ENCODE assay signal across 20 mouse cellular contexts in the genomic region with DNA sequence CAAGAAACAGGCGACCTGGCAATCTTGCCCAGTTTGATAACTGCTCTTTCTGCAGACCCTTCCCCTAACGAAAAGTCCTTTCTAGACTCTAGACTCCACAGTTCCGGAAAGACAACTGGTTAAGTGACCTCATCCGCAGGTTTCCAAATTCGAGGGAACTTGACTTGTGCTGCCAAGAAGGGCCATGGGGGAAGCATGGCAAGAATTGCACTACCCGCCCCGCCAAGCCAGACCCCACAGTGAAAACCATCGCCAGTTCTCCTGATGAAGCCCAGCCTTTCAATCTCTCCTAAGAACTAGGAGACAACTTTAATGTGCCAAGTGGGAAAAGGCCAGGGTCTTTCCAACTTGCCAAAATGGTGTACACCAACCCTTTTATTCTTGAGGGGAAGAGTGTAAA. TPM values are rescaled to one million over a fixed set of nuclear protein-coding genes. Genes with fewer than 3 reads are reported as not detected.
DNase-seq lines count a peak whose midpoint lies in the region; ATAC-seq and TF ChIP-seq lines count a peak whose summit lies in the region.
"Had no signal": no experiment of that assay in that cellular context is flagged by ENCODE, and none has a peak within 500 bp of the region (broad histone marks: within the 10 kb centered on the region; RNA-seq: fewer than 3 reads in every experiment).

No protein-coding gene starts in this region.

- no peak for ATAC-seq in kidney, postnatal 0 days (replicated peaks; ENCODE audit: low FRiP score, low read depth)
- no peak for ATAC-seq in embryonic facial prominence, embryonic 15.5 days (ENCODE audit: insufficient number of reproducible peaks, low FRiP score, low TSS enrichment, low read depth)
- ATAC-seq: forebrain, postnatal 0 days; inflammation-experienced regulatory T-cells, adult 6 months; liver, embryonic 12.5 days; midbrain, embryonic 13.5 days had no signal

- H3ac ChIP-seq in myocyte (ENCODE audit: control insufficient read depth, insufficient read length): no peak overlapping the region

- peak overlapping the region; percentile 68; the same call in 1 of the 2 replicates for H3K4me2 ChIP-seq in kidney, postnatal 0 days (ENCODE audit: low read length)
- H3K4me2 ChIP-seq in embryonic facial prominence, embryonic 15.5 days (replicated peaks): 0 out of 2 replicates have a peak overlapping the region, but pooled peaks have one; percentile 64
- no peak overlapping the region for H3K4me2 ChIP-seq in myocyte (ENCODE audit: low read depth)
- H3K4me2 ChIP-seq: midbrain, embryonic 13.5 days had no signal

- no peak overlapping the region for H3K9ac ChIP-seq in kidney, postnatal 0 days (ENCODE audit: low read depth, low read length)
- no peak overlapping the region for H3K9ac ChIP-seq in embryonic facial prominence, embryonic 15.5 days
- H3K9ac ChIP-seq: forebrain, postnatal 0 days; hindbrain, embryonic 12.5 days; liver, embryonic 12.5 days; lung, embryonic 15.5 days; midbrain, embryonic 13.5 days had no signal

- no peaks in the 10 kb centered on the region for H3K27me3 ChIP-seq in heart, embryonic 10.5 days (ENCODE audit: insufficient read depth, poor library complexity, severe bottlenecking)
- no peaks in the 10 kb centered on the region for H3K27me3 ChIP-seq in kidney, postnatal 0 days (ENCODE audit: insufficient read depth, low read length)
- no peaks in the 10 kb centered on the region for H3K27me3 ChIP-seq in embryonic facial prominence, embryonic 15.5 days
- H3K27me3 ChIP-seq in myocyte (ENCODE audit: control insufficient read depth, insufficient read depth, insufficient read length): no peaks in the 10 kb centered on the region
- H3K27me3 ChIP-seq: liver, embryonic 12.5 days; lung, embryonic 15.5 days had no signal

- no peaks in the 10 kb centered on the region for H3K9me3 ChIP-seq in heart, embryonic 10.5 days
- no peaks in the 10 kb centered on the region for H3K9me3 ChIP-seq in kidney, postnatal 0 days (replicated peaks; ENCODE audit: low read length)
- H3K9me3 ChIP-seq in embryonic facial prominence, embryonic 15.5 days (replicated peaks): no peaks in the 10 kb centered on the region
- H3K9me3 ChIP-seq: hindbrain, embryonic 12.5 days; liver, embryonic 12.5 days; lung, embryonic 15.5 days; midbrain, embryonic 13.5 days had no signal

- TF ChIP-seq POLR2A in myocyte (IDR thresholded peaks at IDR 0.05; ENCODE audit: insufficient read length, low read depth): no peak

- peaks cover 71% of the 10 kb centered on the region for H3K79me2 ChIP-seq in myocyte (ENCODE audit: control insufficient read depth, insufficient read depth)

- no peak overlapping the region for H3K4me3 ChIP-seq in heart, embryonic 10.5 days
- peak overlapping the region; percentile 77; the same call in 1 of the 2 replicates for H3K4me3 ChIP-seq in kidney, postnatal 0 days (replicated peaks; ENCODE audit: low read depth, low read length)
- no peak overlapping the region for H3K4me3 ChIP-seq in embryonic facial prominence, embryonic 15.5 days (replicated peaks)
- peak overlapping the region; percentile 90 for H3K4me3 ChIP-seq in myocyte
- H3K4me3 ChIP-seq: hindbrain, embryonic 12.5 days; midbrain, embryonic 13.5 days had no signal

- TF ChIP-seq CTCF in kidney, postnatal 0 days (IDR thresholded peaks at IDR 0.05; ENCODE audit: low read depth): no peak

- no peak overlapping the region for H3K27ac ChIP-seq in heart, embryonic 10.5 days
- no peak overlapping the region for H3K27ac ChIP-seq in kidney, postnatal 0 days
- no peak overlapping the region for H3K27ac ChIP-seq in embryonic facial prominence, embryonic 15.5 days (replicated peaks)
- H3K27ac ChIP-seq: hindbrain, embryonic 12.5 days; liver, embryonic 12.5 days; lung, embryonic 15.5 days; macrophage; midbrain, embryonic 13.5 days had no signal

- no peaks in the 10 kb centered on the region for H3K36me3 ChIP-seq in heart, embryonic 10.5 days
- no peaks in the 10 kb centered on the region for H3K36me3 ChIP-seq in kidney, postnatal 0 days (ENCODE audit: insufficient read depth, low read length)
- no peaks in the 10 kb centered on the region for H3K36me3 ChIP-seq in embryonic facial prominence, embryonic 15.5 days
- H3K36me3 ChIP-seq in myocyte (ENCODE audit: control insufficient read depth, insufficient read depth): no peaks in the 10 kb centered on the region
- H3K36me3 ChIP-seq: hindbrain, embryonic 12.5 days; liver, embryonic 12.5 days; lung, embryonic 15.5 days; midbrain, embryonic 13.5 days had no signal

- peaks cover 42% of the 10 kb centered on the region for H3K4me1 ChIP-seq in heart, embryonic 10.5 days
- peaks cover 22% of the 10 kb centered on the region for H3K4me1 ChIP-seq in kidney, postnatal 0 days (replicated peaks; ENCODE audit: insufficient read depth, low read length)
- H3K4me1 ChIP-seq in embryonic facial prominence, embryonic 15.5 days: peaks cover 61% of the 10 kb centered on the region

- peak; percentile 92 for DNase-seq in heart, adult 11 months
- no peak for DNase-seq in heart, embryonic 10.5 days (ENCODE audit: low spot score)
- no peak for DNase-seq in kidney, postnatal 0 days (ENCODE audit: low spot score)
- DNase-seq in kidney, adult 18-20 months: no peak
- no peak for DNase-seq in adrenal gland, adult 2 months
- DNase-seq: adrenal gland, postnatal 25 days; forebrain, postnatal 0 days; gastrocnemius, postnatal 10 days; heart, adult 2 months; kidney, postnatal 36 days; layer of hippocampus, adult 9-11 months; thymus, adult 18-20 months had no signal

- WGBS in heart, embryonic 10.5 days: 82% methylated on average over 8 of the region's 8 CpGs
- 90% methylated on average over 8 of the region's 8 CpGs for WGBS in kidney, postnatal 0 days
- WGBS in embryonic facial prominence, embryonic 15.5 days: 86% methylated on average over 8 of the region's 8 CpGs

TF ChIP-seq in myocyte, 11 proteins besides CTCF, POLR2A, EP300 and RAD21:
- TF ChIP-seq REST (IDR thresholded peaks at IDR 0.05; ENCODE audit: insufficient read depth, insufficient read length) (no peak), USF1 (IDR thresholded peaks at IDR 0.05; ENCODE audit: low read depth) (no peak)

RNA-seq across cellular contexts. Expression of a gene that starts 2.6 kb away (rescaled TPM):
- polyA plus RNA-seq in heart, embryonic 10.5 days (2016; fragmentation: Nextera tagmentation; extraction: Ambion mirVana): 22.8 and 25.7 TPM in 2 replicates
- 26.6 and 28.5 TPM in 2 replicates for polyA plus RNA-seq in kidney, postnatal 0 days (2015; fragmentation: Nextera tagmentation; extraction: Ambion mirVana)
- polyA plus RNA-seq in embryonic facial prominence, embryonic 15.5 days (2015; fragmentation: Nextera tagmentation; extraction: Ambion mirVana): 27.7 and 30.1 TPM in 2 replicates
- 18.1 TPM for polyA plus RNA-seq in myocyte (2012; fragmentation: generic; extraction: Trizol)
- 10 to 100 TPM; 16.9 to 29.1 TPM for total RNA-seq in adrenal gland, adult 2 months (2021)
- polyA plus RNA-seq in adrenal gland, adult 2 months (2012; rRNA removed): 20.5 and 32.5 TPM in 2 replicates

RNA-seq across cellular contexts. Expression of a gene that starts 34.0 kb away (rescaled TPM):
- polyA plus RNA-seq in heart, embryonic 10.5 days (2016; fragmentation: Nextera tagmentation; extraction: Ambion mirVana): 13.8 and 15.9 TPM in 2 replicates
- 16.3 and 16.8 TPM in 2 replicates for polyA plus RNA-seq in kidney, postnatal 0 days (2015; fragmentation: Nextera tagmentation; extraction: Ambion mirVana)
- polyA plus RNA-seq in embryonic facial prominence, embryonic 15.5 days (2015; fragmentation: Nextera tagmentation; extraction: Ambion mirVana): 18.3 and 20.3 TPM in 2 replicates
- 7.3 TPM for polyA plus RNA-seq in myocyte (2012; fragmentation: generic; extraction: Trizol)
- total RNA-seq in adrenal gland, adult 2 months (2021): 10 to 100 TPM; 14.6 to 15.1 TPM
- 8.6 and 11.5 TPM in 2 replicates for polyA plus RNA-seq in adrenal gland, adult 2 months (2012; rRNA removed)

Comparison
In these comparisons a context has a peak if more than half of its experiments do, and no peak if none do; other contexts are left out.
1. H3K4me3 ChIP-seq: peak in kidney, postnatal 0 days (single experiment) and myocyte (single experiment); none in heart, embryonic 10.5 days (single experiment) and embryonic facial prominence, embryonic 15.5 days (single experiment).